Mouse (Mus musculus): ENCODE results near the gene Lrrc27. TPM values are rescaled to one million over a fixed set of nuclear protein-coding genes. Genes with fewer than 3 reads are reported as not detected.

Lrrc27 gene
- polyA plus RNA-seq, 1 experiment from 2014 or later, result 4.9 TPM

- no peak for DNase-seq (ENCODE audit: low spot score)
- no peaks in the 10 kb centered on the region for H3K9me3 ChIP-seq (replicated peaks; ENCODE audit: control insufficient read depth, low read length)
- no peak overlapping the region for H3K4me2 ChIP-seq (ENCODE audit: low read length)
- no peaks in the 10 kb centered on the region for H3K4me1 ChIP-seq (ENCODE audit: control insufficient read depth, insufficient read depth, low read length)
- WGBS, result 80% methylated on average over 7 of the region's 7 CpGs
- ATAC-seq, result no peak
- H3K27ac ChIP-seq (ENCODE audit: low read depth, low read length), result no peak overlapping the region
- H3K4me3 ChIP-seq (ENCODE audit: low read depth, low read length), result no peak overlapping the region
- no peak overlapping the region for H3K9ac ChIP-seq (ENCODE audit: low read length)
- H3K27me3 ChIP-seq (replicated peaks; ENCODE audit: control insufficient read depth, insufficient read depth, low read length), result no peaks in the 10 kb centered on the region
- H3K36me3 ChIP-seq (ENCODE audit: control insufficient read depth, insufficient read depth, low read length), result no peaks in the 10 kb centered on the region
These were observed 4.3 kb downstream of the Lrrc27 start for GRCm38 (mm10) chr7:139217046-139217445.

- Histone ChIP-seq H3K9me3 (replicated peaks; ENCODE audit: control insufficient read depth, low read length) (no peaks in the 10 kb centered on the region), H3K27ac (ENCODE audit: low read depth, low read length) (no peak overlapping the region), H3K4me2 (ENCODE audit: low read length) (no peak overlapping the region), H3K9ac (ENCODE audit: low read length) (no peak overlapping the region), H3K4me3 (ENCODE audit: low read depth, low read length) (no peak overlapping the region), H3K27me3 (replicated peaks; ENCODE audit: control insufficient read depth, insufficient read depth, low read length) (no peaks in the 10 kb centered on the region), H3K36me3 (ENCODE audit: control insufficient read depth, insufficient read depth, low read length) (no peaks in the 10 kb centered on the region), H3K4me1 (ENCODE audit: control insufficient read depth, insufficient read depth, low read length) (no peaks in the 10 kb centered on the region)
- DNase-seq (ENCODE audit: low spot score) (no peak), ATAC-seq (no peak)
- 75% methylated on average over 6 of the region's 6 CpGs for WGBS
These were observed 6.0 kb downstream of the Lrrc27 start for GRCm38 (mm10) chr7:139218641-139219415.

GRCm38 (mm10) chr7:139219486-139219885 lies 6.7 kb downstream of the Lrrc27 start:
- H3K36me3 ChIP-seq (ENCODE audit: control insufficient read depth, insufficient read depth, low read length), result no peaks in the 10 kb centered on the region
- H3K4me2 ChIP-seq (ENCODE audit: low read length), result no peak overlapping the region
- DNase-seq (ENCODE audit: low spot score) (no peak), ATAC-seq (no peak)
- H3K9me3 ChIP-seq (replicated peaks; ENCODE audit: control insufficient read depth, low read length), result no peaks in the 10 kb centered on the region
- 76% methylated on average over 5 of the region's 5 CpGs for WGBS
- H3K4me1 ChIP-seq (ENCODE audit: control insufficient read depth, insufficient read depth, low read length), result no peaks in the 10 kb centered on the region
- no peak overlapping the region for H3K9ac ChIP-seq (ENCODE audit: low read length)
- H3K27me3 ChIP-seq (replicated peaks; ENCODE audit: control insufficient read depth, insufficient read depth, low read length), result no peaks in the 10 kb centered on the region
- H3K27ac ChIP-seq (ENCODE audit: low read depth, low read length), result no peak overlapping the region
- no peak overlapping the region for H3K4me3 ChIP-seq (ENCODE audit: low read depth, low read length)

GRCm38 (mm10) chr7:139220303-139220702 lies 7.5 kb downstream of the Lrrc27 start:
- ATAC-seq (no peak), DNase-seq (ENCODE audit: low spot score) (no peak)
- no peak overlapping the region for H3K9ac ChIP-seq (ENCODE audit: low read length)

GRCm38 (mm10) chr7:139221072-139221471 lies 8.3 kb downstream of the Lrrc27 start:
- no peaks in the 10 kb centered on the region for H3K4me1 ChIP-seq (ENCODE audit: control insufficient read depth, insufficient read depth, low read length)
- no peak overlapping the region for H3K4me2 ChIP-seq (ENCODE audit: low read length)
- no peak overlapping the region for H3K4me3 ChIP-seq (ENCODE audit: low read depth, low read length)
- H3K9me3 ChIP-seq (replicated peaks; ENCODE audit: control insufficient read depth, low read length), result no peaks in the 10 kb centered on the region
- no peak overlapping the region for H3K27ac ChIP-seq (ENCODE audit: low read depth, low read length)
- no peaks in the 10 kb centered on the region for H3K36me3 ChIP-seq (ENCODE audit: control insufficient read depth, insufficient read depth, low read length)
- H3K27me3 ChIP-seq (replicated peaks; ENCODE audit: control insufficient read depth, insufficient read depth, low read length), result no peaks in the 10 kb centered on the region
- 82% methylated on average over 5 of the region's 5 CpGs for WGBS
- DNase-seq (ENCODE audit: low spot score) (no peak), ATAC-seq (no peak)
- H3K9ac ChIP-seq (ENCODE audit: low read length), result no peak overlapping the region

More at GRCm38 (mm10) chr7:139220303-139220702, 7.5 kb downstream of the Lrrc27 start:
- Histone ChIP-seq H3K9me3 (replicated peaks; ENCODE audit: control insufficient read depth, low read length) (no peaks in the 10 kb centered on the region), H3K36me3 (ENCODE audit: control insufficient read depth, insufficient read depth, low read length) (no peaks in the 10 kb centered on the region), H3K27ac (ENCODE audit: low read depth, low read length) (no peak overlapping the region), H3K4me1 (ENCODE audit: control insufficient read depth, insufficient read depth, low read length) (no peaks in the 10 kb centered on the region), H3K27me3 (replicated peaks; ENCODE audit: control insufficient read depth, insufficient read depth, low read length) (no peaks in the 10 kb centered on the region), H3K4me3 (ENCODE audit: low read depth, low read length) (no peak overlapping the region), H3K4me2 (ENCODE audit: low read length) (no peak overlapping the region)
- WGBS, result 62% methylated on average over 2 of the region's 2 CpGs

GRCm38 (mm10) chr7:139221856-139222255 lies 9.1 kb downstream of the Lrrc27 start:
- DNase-seq (ENCODE audit: low spot score), result no peak
- H3K27me3 ChIP-seq (replicated peaks; ENCODE audit: control insufficient read depth, insufficient read depth, low read length), result no peaks in the 10 kb centered on the region
- H3K4me1 ChIP-seq (ENCODE audit: control insufficient read depth, insufficient read depth, low read length), result no peaks in the 10 kb centered on the region
- H3K36me3 ChIP-seq (ENCODE audit: control insufficient read depth, insufficient read depth, low read length), result no peaks in the 10 kb centered on the region
- 41% methylated on average over 2 of the region's 2 CpGs for WGBS
- no peak overlapping the region for H3K4me3 ChIP-seq (ENCODE audit: low read depth, low read length)
- no peak for ATAC-seq
- no peak overlapping the region for H3K27ac ChIP-seq (ENCODE audit: low read depth, low read length)
- H3K9ac ChIP-seq (ENCODE audit: low read length), result no peak overlapping the region
- H3K9me3 ChIP-seq (replicated peaks; ENCODE audit: control insufficient read depth, low read length), result no peaks in the 10 kb centered on the region
- H3K4me2 ChIP-seq (ENCODE audit: low read length), result no peak overlapping the region

- Histone ChIP-seq H3K9ac (ENCODE audit: low read length) (no peak overlapping the region), H3K4me2 (ENCODE audit: low read length) (no peak overlapping the region), H3K36me3 (ENCODE audit: control insufficient read depth, insufficient read depth, low read length) (no peaks in the 10 kb centered on the region), H3K27me3 (replicated peaks; ENCODE audit: control insufficient read depth, insufficient read depth, low read length) (no peaks in the 10 kb centered on the region), H3K9me3 (replicated peaks; ENCODE audit: control insufficient read depth, low read length) (no peaks in the 10 kb centered on the region), H3K4me3 (ENCODE audit: low read depth, low read length) (no peak overlapping the region), H3K4me1 (ENCODE audit: control insufficient read depth, insufficient read depth, low read length) (no peaks in the 10 kb centered on the region), H3K27ac (ENCODE audit: low read depth, low read length) (no peak overlapping the region)
- WGBS, result 71% methylated on average over 4 of the region's 4 CpGs
- ATAC-seq (no peak), DNase-seq (ENCODE audit: low spot score) (no peak)
These were observed 9.6 kb downstream of the Lrrc27 start for GRCm38 (mm10) chr7:139222341-139222740.

- H3K4me1 ChIP-seq (ENCODE audit: control insufficient read depth, insufficient read depth, low read length), result no peaks in the 10 kb centered on the region
- no peaks in the 10 kb centered on the region for H3K36me3 ChIP-seq (ENCODE audit: control insufficient read depth, insufficient read depth, low read length)
- H3K4me2 ChIP-seq (ENCODE audit: low read length), result no peak overlapping the region
- DNase-seq (ENCODE audit: low spot score), result no peak
- H3K9ac ChIP-seq (ENCODE audit: low read length), result no peak overlapping the region
- H3K27me3 ChIP-seq (replicated peaks; ENCODE audit: control insufficient read depth, insufficient read depth, low read length), result no peaks in the 10 kb centered on the region
- H3K9me3 ChIP-seq (replicated peaks; ENCODE audit: control insufficient read depth, low read length), result no peaks in the 10 kb centered on the region
- H3K4me3 ChIP-seq (ENCODE audit: low read depth, low read length), result no peak overlapping the region
- ATAC-seq, result no peak
- WGBS, result 77% methylated on average over 1 of the region's 1 CpGs
- no peak overlapping the region for H3K27ac ChIP-seq (ENCODE audit: low read depth, low read length)
These were observed 11.3 kb downstream of the Lrrc27 start for GRCm38 (mm10) chr7:139224070-139224469.

GRCm38 (mm10) chr7:139224725-139225124 lies 11.9 kb downstream of the Lrrc27 start:
- H3K4me2 ChIP-seq (ENCODE audit: low read length), result no peak overlapping the region
- WGBS, result 85% methylated on average over 8 of the region's 8 CpGs
- H3K4me3 ChIP-seq (ENCODE audit: low read depth, low read length), result no peak overlapping the region
- H3K27me3 ChIP-seq (replicated peaks; ENCODE audit: control insufficient read depth, insufficient read depth, low read length), result no peaks in the 10 kb centered on the region
- H3K27ac ChIP-seq (ENCODE audit: low read depth, low read length), result no peak overlapping the region
- H3K9ac ChIP-seq (ENCODE audit: low read length), result no peak overlapping the region
- ATAC-seq (no peak), DNase-seq (ENCODE audit: low spot score) (no peak)
- H3K4me1 ChIP-seq (ENCODE audit: control insufficient read depth, insufficient read depth, low read length), result no peaks in the 10 kb centered on the region
- H3K36me3 ChIP-seq (ENCODE audit: control insufficient read depth, insufficient read depth, low read length), result no peaks in the 10 kb centered on the region
- no peaks in the 10 kb centered on the region for H3K9me3 ChIP-seq (replicated peaks; ENCODE audit: control insufficient read depth, low read length)
